Mouse (Mus musculus): ENCODE results near the gene Mrpl37.

Mrpl37 gene

GRCm38 (mm10) chr4:107064394-107065098, 2.1 kb downstream of the Mrpl37 start:
- DNase-seq = no peak

DNA sequence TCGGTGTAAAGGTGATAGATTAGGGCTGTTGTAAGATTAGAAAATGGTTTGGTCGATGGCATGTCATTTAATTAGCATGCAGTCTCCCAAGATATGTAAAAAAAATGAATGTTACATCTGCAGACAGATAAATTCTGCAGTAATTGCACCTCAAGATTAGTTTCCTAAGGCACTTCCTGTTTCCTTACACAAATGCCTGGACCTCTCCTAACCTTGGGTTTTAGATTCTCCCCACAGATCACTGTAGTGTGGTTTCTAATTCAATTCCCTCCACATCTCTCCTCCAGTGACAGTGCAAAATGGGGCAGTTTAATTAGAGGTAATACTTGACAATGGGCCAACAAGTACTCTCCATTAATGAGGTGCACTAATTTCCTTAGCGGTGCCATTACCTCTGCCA, 3.5 kb downstream of the Mrpl37 start:
- DNase-seq = no peak

GRCm38 (mm10) chr4:107061560-107061959, 5.1 kb downstream of the Mrpl37 start:
- no peak for DNase-seq

DNA sequence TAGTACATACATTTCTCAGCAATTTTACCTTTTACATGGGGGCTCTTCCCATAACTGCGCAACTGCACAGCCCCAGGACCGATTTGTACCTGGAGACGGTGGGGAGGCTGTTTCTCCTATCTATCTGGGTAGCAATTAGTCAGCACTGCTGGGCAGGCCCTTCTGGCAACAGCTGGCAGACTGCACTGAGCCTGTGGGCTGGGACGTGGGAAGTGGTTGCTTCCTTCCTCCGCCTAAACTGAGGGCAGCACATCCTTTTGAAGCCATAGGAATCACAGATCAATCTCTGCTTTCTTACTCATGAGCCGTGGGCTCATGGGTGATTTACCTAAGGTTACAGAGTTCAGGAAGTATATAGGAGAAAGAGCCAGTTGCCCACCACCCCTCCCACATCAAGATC, 7.9 kb downstream of the Mrpl37 start:
- peak; percentile 26 for DNase-seq

DNA sequence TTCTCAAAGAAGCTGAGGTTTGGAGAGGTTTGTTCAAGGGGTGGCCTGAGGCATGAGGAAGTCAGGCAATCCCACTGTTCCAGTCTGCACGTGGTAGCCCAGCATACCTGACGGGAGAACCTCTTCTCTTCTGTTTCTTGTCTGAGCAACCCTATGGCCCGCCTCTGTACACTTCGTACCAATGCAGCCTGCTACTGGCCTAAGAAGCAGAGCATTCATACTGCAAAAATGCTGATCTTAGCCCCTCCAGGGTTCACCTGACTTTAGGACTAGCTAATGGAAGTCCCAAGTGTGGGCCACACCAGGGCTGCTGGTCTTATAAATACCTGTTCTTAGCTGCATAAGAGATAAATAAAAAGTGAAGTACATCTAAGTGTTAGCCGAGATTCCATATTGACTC, 8.3 kb downstream of the Mrpl37 start:
- DNase-seq = no peak

- DNase-seq = no peak
Observed at GRCm38 (mm10) chr4:107056088-107056487, 10.6 kb downstream of the Mrpl37 start.

DNA sequence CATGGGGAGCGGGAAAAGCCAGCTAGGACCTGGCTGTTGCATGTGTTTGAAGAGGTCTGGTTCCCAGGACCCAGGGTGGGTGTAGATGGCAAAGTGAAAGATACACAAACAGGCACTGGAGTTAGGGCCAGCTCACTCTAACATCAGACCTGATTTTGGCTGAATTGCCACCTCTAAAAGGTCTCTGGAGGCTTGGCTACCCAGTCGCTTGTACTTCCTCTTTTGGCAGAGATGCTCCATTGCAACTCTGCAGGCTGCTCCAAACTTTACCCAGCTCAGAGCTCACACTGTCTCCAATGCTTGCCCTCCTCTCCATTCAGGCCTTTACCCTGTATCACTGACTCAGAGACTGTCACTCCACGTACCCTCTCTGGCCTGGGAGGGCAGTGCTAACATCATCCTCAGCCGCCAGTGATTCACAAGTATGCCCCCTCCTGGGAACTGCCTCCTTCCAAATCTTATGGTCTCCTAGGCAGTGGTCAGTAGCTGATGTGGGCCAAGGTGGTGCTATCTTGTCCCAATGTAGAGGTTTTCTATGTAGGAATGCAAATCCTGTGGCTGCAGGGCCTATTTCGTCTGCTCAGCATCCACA, 13.6 kb downstream of the Mrpl37 start:
- no peak for DNase-seq

DNA sequence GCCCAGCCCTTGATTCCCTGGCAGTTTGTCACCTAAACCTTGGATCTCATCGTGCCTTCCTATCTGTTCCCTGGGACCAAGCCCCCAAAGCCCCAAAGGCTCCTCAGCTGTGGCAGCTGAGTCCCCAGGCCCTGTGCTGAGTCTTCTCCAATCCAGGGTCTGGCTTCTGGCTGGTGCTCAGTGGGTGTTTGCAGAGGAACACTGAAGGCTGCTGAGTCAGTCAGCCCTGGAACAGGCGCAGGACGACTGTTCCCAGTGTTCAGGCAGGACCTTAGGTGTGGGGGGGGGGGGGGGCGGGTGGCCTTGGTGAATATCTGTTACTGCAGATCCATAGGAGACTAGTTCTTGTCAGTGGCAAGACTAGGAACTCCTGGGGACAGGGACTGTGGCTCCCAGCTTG, 14.8 kb downstream of the Mrpl37 start:
- no peak for DNase-seq

GRCm38 (mm10) chr4:107048568-107049162, 18.0 kb downstream of the Mrpl37 start:
- DNase-seq = peak; percentile 63

- no peak for DNase-seq
Observed at GRCm38 (mm10) chr4:107047806-107048205, 18.9 kb downstream of the Mrpl37 start.

DNA sequence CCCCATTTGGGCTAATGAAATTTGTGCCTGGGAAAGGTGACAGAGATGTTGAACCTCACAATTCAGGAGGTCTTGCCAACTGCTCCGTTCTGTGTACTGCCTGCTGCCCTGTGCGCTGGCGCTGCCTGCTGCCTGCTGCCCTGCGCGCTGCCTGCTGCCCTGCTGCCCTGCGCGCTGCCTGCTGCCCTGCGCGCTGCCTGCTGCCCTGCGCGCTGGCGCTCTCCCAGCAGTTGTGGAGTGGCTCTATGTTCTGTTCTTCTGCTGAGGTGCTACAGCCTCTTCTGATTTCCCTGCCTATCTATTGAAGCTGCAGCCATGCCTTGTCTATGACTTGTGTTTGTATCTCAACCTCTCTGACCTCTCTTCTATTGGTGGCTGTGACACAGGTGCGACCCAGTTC, 21.5 kb downstream of the Mrpl37 start:
- DNase-seq = no peak

DNA sequence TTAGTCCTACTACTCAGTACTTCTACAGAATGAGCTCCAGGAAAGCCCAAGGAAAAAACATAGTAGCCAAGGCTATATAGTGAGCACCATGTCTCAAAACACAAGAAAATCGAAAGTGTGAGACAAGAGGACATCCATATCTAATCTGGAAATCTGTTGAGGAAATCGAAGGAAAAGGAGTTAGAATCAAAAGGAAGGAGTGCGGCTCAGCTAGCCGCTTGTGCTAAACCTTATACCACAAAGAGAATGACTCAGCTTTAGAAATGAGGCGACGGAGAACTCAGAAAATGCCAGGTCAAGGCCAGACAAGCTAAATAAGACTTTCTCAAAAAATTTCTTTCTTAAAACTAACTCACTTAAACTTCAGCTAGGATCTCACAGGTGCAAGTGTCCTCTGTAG, 24.4 kb downstream of the Mrpl37 start:
- no peak for DNase-seq

- DNase-seq = no peak
Observed at GRCm38 (mm10) chr4:107039270-107039669, 27.4 kb downstream of the Mrpl37 start.

DNA sequence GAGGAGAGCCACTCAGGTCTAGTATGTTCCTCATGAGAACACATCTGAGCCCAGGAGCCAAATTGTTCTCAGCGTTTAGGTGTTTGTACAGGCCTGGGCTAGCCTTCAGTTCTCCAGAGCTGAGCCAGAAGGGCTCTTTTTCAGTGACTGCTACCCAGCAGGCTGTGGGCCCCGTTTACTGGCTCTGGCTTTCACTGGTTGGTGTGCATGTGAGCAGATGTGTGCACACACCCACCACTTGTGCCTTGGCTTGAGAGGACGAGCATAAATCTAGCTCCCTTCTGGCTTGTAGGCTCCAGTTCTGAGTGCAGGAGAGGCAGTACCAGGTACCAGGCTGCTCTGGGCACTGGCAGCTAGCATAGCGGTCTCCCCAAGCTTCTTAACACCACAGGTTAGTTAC, 28.4 kb downstream of the Mrpl37 start:
- no peak for DNase-seq

DNA sequence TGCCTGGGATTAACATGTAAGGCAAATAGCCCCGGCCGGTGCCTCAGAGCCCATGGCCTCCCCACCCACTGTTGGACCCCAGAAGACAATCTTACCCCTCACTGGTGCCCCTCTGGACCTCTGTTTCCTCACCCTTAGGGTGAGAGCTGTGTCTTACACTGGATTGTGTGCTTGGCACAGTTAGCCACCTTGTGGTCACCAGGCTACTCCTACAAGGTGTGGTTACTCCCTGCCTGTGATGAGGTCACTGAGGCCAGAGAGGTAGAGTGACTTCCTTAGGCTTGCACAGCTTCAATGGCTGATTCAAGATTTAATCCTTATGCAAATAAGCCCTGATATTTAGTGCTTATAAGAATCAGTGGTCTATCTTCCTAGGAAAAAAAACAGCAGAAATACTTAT, 29.7 kb downstream of the Mrpl37 start:
- DNase-seq = no peak

DNA sequence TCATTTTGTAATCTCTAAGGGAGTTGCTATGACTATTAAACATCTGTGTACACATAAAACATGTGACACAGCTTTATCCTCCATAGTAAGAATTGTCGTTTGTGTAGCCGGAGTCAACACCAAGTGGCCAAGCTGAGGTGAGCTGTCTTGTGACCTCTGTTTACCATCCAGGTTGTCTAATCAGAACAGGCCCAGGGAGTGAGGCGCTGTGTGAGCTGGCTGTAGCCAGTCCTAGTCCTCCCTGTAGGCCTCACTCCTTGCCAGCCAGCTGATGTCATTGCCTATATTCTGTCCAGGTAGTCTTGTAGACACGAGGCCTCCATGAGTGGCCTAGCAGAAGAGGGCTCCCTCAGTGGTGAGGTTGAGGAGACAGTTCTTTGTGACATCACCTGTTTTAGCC, 31.0 kb downstream of the Mrpl37 start:
- no peak for DNase-seq

DNA sequence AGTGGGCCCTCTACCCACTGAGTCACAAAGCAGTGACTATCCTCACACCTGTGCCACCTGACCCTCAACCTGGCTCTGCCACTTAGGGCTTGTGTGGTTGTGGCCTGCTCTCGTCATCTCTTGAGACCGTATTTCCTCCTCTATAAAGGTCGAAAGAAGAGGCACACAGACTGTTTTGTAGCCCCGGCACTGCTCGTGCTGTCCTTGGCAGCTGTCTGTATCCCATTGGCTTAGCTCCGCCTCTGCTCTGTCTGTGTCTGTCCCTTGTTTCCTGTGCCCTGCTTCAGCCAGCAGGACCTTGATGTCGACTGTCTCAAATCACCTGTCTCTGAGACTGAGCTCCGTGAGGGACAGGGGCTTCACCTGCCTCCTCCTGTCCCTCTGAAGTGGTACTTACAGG, 40.2 kb downstream of the Mrpl37 start:
- DNase-seq = no peak

- DNase-seq = no peak
Observed at GRCm38 (mm10) chr4:107025369-107025768, 41.3 kb downstream of the Mrpl37 start.

DNA sequence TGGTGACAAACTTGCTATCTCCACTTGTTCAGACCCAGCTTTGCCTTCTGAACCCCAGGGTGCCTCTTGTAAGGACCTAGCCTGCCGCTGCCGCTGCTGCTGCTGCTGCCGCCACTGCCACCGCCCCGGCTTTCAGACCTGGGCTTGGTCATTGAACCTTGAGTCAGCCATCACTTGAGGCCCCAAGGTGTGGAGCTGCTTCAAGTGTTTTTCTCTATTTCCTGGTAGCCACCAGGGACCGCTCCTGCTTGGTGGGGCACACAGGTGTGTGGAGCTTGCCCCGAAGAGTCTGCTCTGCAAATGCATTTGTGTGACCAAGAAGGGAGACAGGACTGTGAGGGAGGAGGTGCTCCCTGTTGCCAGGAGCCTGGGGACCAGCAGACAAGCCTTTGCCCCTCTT, 41.8 kb downstream of the Mrpl37 start:
- no peak for DNase-seq

DNA sequence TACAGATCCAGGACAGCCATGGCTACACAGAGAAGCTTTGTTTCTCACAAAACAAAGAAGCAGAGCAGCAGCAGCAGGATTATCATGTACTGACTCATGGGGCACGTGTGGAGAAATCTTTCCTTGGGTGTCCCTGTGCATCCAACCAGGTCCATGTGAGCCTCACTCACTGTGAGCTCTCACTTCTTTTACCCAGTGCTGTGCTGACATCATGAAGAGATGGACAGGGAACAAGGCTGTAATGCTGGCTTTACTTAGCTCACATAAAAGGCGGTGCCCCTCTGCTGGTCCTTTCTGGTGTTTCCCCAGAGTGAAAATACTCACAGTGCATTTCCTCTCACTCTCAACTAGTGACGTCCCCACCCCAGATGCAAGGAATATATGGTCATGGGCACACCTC, 45.2 kb downstream of the Mrpl37 start:
- no peak for DNase-seq

GRCm38 (mm10) chr4:107020287-107021000, 46.2 kb downstream of the Mrpl37 start:
- no peak for DNase-seq

DNA sequence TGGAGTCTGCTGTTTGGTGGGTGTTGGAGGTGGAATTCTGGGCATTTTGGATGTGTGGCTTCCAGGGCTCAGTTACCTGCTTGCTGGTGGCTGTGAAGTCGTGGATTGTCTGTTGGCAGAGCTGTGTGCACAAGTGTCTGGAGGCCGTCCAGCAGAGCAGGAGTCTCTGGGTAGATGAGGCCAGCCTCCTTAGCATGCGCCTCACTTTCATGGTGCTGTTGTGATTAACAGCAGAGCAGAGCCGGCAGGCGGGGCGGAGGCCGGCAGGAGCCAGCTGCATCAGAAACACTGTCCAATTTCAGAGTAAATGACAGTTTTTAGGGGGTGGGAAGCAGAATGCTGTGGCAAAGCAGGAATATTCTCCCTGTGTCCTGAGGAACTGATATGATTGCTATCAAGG, 47.6 kb downstream of the Mrpl37 start:
- DNase-seq = peak; percentile 39

GRCm38 (mm10) chr4:107018521-107018920, 48.1 kb downstream of the Mrpl37 start:
- DNase-seq = no peak

DNA sequence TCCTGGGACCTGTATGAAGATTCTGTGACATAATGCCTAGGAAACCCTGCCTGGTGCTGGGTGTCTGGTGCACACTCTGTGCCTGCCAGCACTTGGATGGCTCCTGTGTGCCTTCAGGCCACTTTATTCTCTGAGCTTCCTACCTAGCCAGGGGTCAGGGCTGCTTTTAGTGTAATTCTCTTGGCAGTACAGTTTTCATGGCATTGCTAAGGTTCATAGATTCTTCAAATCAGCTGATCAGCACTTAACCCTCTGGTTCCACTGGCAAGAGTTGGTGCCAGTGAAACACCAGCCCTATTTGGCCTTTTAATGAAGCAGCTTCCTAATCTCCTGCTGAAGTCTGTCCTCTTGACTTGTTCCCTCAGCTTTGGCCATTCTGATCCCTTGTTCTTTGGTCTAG, 49.4 kb downstream of the Mrpl37 start:
- no peak for DNase-seq
